Mouse (Mus musculus) megakaryocyte, embryonic 14.5 days (primary cell): ENCODE results near the gene Dab1.

Experiments used
- FLI1 ChIP-seq: IDR thresholded peaks from 2 replicates; pipeline ENCODE4 v1.6.1; 2012; ENCODE audit warnings: low read length, inconsistent platforms, mixed read lengths
- GATA1 ChIP-seq: IDR thresholded peaks from 3 replicates; pipeline ENCODE4 v1.6.1; 2012; ENCODE audit warnings: mixed read lengths, low read length, inconsistent platforms, borderline replicate concordance

- TF ChIP-seq GATA1 (no peak), FLI1 (no peak)
Observed at GRCm38 (mm10) chr4:104113209-104114005, 494.2 kb downstream of the Dab1 start.
